Mouse (Mus musculus): ENCODE data around the gene Col20a1.

Gene Col20a1

DNA sequence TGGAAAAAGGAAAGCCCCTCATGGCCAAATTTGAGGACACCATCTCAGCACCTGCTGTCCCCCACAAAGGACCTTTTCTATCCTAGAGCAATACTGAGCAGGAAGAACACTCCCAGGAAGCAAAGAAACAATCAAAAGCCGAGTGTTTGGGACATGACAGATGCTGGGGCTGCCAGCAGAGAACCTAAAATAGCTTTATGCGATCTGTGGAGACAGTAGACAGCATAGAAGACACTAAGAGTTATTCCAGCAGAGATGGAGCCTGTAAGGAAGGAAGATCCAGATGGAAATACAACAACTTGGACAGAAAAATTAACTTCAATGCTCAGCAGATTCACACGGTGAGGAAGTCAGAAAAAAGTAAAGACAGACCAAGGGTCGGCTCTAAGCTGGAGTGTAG, 79.5 kb downstream of the Col20a1 start:
- in situ Hi-C loops (cut with MboI, MseI), result no loop called here
